Mouse (Mus musculus): Measurements from ENCODE around the gene Cdkal1. TPM values are rescaled to one million over a fixed set of nuclear protein-coding genes. Genes with fewer than 3 reads are reported as not detected.

The Cdkal1 gene
- total and polyA plus RNA-seq, 3 experiments = 3.9 to 30.3 (median 29.9) TPM

DNA sequence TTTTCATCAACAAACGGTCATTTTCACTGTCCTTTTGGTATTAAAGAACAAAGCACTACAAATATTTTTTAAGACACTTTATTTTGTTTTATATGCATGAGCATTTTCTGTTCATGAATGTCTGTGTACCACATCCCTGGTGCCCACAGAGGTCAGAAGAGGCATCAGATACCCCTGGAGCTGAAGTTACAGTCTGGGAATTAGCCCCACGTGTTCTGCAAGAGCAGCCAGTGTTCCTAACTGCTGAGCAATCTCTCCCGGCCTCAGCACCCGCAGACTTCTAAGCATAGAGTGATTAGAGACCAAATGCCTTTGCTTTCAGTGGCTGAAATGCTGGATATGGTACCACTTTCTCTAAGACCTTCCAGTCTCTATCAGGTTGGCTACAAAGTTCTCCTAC is 379.1 kb downstream of the Cdkal1 start:
- TF ChIP-seq EP300 (IDR thresholded peaks at IDR 0.05; ENCODE audit: insufficient read depth, low read depth, low read length) (no peak), POLR2A (IDR thresholded peaks at IDR 0.05; ENCODE audit: insufficient read depth, low read depth, low read length) (no peak), CTCF (IDR thresholded peaks at IDR 0.05) (no peak)
- no peak overlapping the region for H3K4me3 ChIP-seq
- DNase-seq = no peak
- 53% methylated on average over 4 of the region's 4 CpGs for WGBS
- H3K27ac ChIP-seq = no peak overlapping the region
- H3K27me3 ChIP-seq (ENCODE audit: control insufficient read depth, insufficient read depth, low read length) = no peaks in the 10 kb centered on the region
- peaks cover 2% of the 10 kb centered on the region for H3K36me3 ChIP-seq (ENCODE audit: control insufficient read depth, insufficient read depth, low read length)
- H3K9ac ChIP-seq (ENCODE audit: low read depth, low read length) = no peak overlapping the region
- H3K4me1 ChIP-seq (ENCODE audit: control insufficient read depth, insufficient read depth, low read length) = peaks cover 1% of the 10 kb centered on the region
- intact Hi-C loops (cut with DNase I) = no loop called here
- no peaks in the 10 kb centered on the region for H3K79me2 ChIP-seq (replicated peaks; ENCODE audit: control insufficient read depth, insufficient read depth, low read length)

DNA sequence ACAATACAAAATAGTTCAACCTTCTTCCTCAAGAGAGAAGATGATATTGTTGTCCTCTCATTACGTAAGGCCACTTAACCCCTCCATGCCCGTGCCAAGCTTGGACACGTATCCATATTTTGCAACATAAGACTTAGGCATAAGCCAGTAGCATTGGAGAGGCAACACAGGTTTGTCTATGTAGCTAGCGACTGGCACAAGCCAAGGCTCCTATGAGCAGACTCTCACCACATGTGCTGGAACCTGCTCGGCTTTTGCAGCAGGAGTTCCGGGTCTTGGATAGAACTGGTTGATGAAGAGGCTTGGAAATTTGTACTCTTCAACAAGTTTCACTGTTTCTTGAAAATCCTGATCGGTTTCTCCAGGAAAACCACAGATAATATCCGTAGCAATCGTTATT is 381.2 kb downstream of the Cdkal1 start:
- no peaks in the 10 kb centered on the region for H3K27me3 ChIP-seq (ENCODE audit: control insufficient read depth, insufficient read depth, low read length)
- H3K36me3 ChIP-seq (ENCODE audit: control insufficient read depth, insufficient read depth, low read length) = peaks cover 2% of the 10 kb centered on the region
- H3K4me1 ChIP-seq (ENCODE audit: control insufficient read depth, insufficient read depth, low read length) = peaks cover 1% of the 10 kb centered on the region
- intact Hi-C loops (cut with DNase I) = no loop called here
- TF ChIP-seq CTCF (IDR thresholded peaks at IDR 0.05) (no peak), EP300 (IDR thresholded peaks at IDR 0.05; ENCODE audit: insufficient read depth, low read depth, low read length) (no peak), POLR2A (IDR thresholded peaks at IDR 0.05; ENCODE audit: insufficient read depth, low read depth, low read length) (no peak)
- H3K9ac ChIP-seq (ENCODE audit: low read depth, low read length) = no peak overlapping the region
- no peak overlapping the region for H3K27ac ChIP-seq
- no peaks in the 10 kb centered on the region for H3K79me2 ChIP-seq (replicated peaks; ENCODE audit: control insufficient read depth, insufficient read depth, low read length)
- DNase-seq = no peak
- H3K4me3 ChIP-seq = no peak overlapping the region
- WGBS = 77% methylated on average over 9 of the region's 9 CpGs

DNA sequence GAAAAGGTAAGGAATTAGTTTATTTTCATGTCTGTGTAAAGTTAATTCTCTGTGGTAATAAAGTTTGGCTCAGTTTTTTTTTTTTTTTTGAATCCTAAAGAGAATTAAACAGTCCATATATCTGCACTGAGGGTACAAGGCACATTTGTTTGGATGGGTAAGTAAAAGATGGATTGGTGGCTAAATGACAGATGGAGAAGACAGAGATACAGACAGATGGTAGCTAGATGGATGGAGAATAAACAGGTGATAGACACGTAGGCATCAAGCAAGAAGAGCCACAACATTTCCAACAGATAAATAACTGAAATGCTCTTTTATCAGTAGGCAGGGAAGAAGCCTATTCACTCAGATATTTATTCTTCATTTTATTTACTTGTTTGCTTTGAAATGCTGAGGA is 381.7 kb downstream of the Cdkal1 start:
- Histone ChIP-seq H3K9ac (ENCODE audit: low read depth, low read length) (no peak overlapping the region), H3K4me3 (no peak overlapping the region), H3K27ac (no peak overlapping the region), H3K79me2 (replicated peaks; ENCODE audit: control insufficient read depth, insufficient read depth, low read length) (no peaks in the 10 kb centered on the region), H3K36me3 (ENCODE audit: control insufficient read depth, insufficient read depth, low read length) (peaks cover 2% of the 10 kb centered on the region), H3K4me1 (ENCODE audit: control insufficient read depth, insufficient read depth, low read length) (peaks cover 1% of the 10 kb centered on the region), H3K27me3 (ENCODE audit: control insufficient read depth, insufficient read depth, low read length) (no peaks in the 10 kb centered on the region)
- no peak for DNase-seq
- TF ChIP-seq POLR2A (IDR thresholded peaks at IDR 0.05; ENCODE audit: insufficient read depth, low read depth, low read length) (no peak), CTCF (IDR thresholded peaks at IDR 0.05) (no peak), EP300 (IDR thresholded peaks at IDR 0.05; ENCODE audit: insufficient read depth, low read depth, low read length) (no peak)
- 100% methylated on average over 1 of the region's 1 CpGs for WGBS
- intact Hi-C loops (cut with DNase I) = no loop called here

DNA sequence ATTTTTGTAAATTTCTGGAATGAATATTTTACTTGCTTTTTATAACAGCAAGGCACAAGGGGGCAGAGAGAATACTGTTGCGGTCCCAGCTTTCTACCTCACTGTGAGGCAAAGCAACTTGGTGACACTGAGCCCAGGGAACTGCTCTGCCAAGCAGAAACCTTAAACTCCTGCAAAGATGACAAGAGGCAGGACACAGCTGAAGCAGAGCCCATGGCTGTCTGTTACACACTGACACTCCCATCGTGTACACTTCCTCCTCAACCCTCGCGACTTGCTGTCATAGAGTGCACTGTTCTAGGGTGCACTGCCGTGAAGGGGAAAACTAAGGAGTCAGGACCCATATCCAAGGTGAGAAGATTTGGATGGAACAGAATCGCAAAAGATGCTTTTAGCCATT is 393.2 kb downstream of the Cdkal1 start:
- intact Hi-C loops (cut with DNase I) = no loop called here
- H3K9ac ChIP-seq (ENCODE audit: low read depth, low read length) = no peak overlapping the region
- no peak for DNase-seq
- no peak overlapping the region for H3K4me3 ChIP-seq
- H3K27ac ChIP-seq = no peak overlapping the region
- no peaks in the 10 kb centered on the region for H3K27me3 ChIP-seq (ENCODE audit: control insufficient read depth, insufficient read depth, low read length)
- TF ChIP-seq POLR2A (IDR thresholded peaks at IDR 0.05; ENCODE audit: insufficient read depth, low read depth, low read length) (no peak), EP300 (IDR thresholded peaks at IDR 0.05; ENCODE audit: insufficient read depth, low read depth, low read length) (no peak), CTCF (IDR thresholded peaks at IDR 0.05) (no peak)
- H3K36me3 ChIP-seq (ENCODE audit: control insufficient read depth, insufficient read depth, low read length) = no peaks in the 10 kb centered on the region
- WGBS = 81% methylated on average over 6 of the region's 6 CpGs
- H3K79me2 ChIP-seq (replicated peaks; ENCODE audit: control insufficient read depth, insufficient read depth, low read length) = no peaks in the 10 kb centered on the region
- H3K4me1 ChIP-seq (ENCODE audit: control insufficient read depth, insufficient read depth, low read length) = no peaks in the 10 kb centered on the region

DNA sequence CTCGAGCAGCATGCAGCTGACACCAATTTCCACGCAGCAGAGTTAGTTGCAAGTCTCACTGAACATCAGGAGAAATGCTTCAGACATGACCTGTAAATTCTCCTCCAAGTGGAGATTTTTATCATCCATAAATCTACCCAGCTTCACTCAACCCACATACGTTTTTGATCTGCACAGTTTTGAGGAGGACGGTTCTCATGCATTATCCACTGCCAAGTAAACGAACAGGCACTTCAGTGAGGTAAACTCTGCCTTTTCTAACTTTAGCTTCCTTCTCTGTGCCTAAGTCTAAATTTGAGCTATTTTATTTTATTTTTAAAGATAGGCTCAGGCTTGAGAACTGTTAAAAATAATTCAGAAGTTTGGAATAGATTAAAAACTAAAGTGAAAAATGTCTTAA is 394.7 kb downstream of the Cdkal1 start:
- WGBS = 82% methylated on average over 5 of the region's 5 CpGs
- intact Hi-C loops (cut with DNase I) = no loop called here
- H3K27me3 ChIP-seq (ENCODE audit: control insufficient read depth, insufficient read depth, low read length) = no peaks in the 10 kb centered on the region
- no peaks in the 10 kb centered on the region for H3K4me1 ChIP-seq (ENCODE audit: control insufficient read depth, insufficient read depth, low read length)
- no peak for TF ChIP-seq EP300 (IDR thresholded peaks at IDR 0.05; ENCODE audit: insufficient read depth, low read depth, low read length)
- TF ChIP-seq POLR2A (IDR thresholded peaks at IDR 0.05; ENCODE audit: insufficient read depth, low read depth, low read length) = no peak
- no peak for TF ChIP-seq CTCF (IDR thresholded peaks at IDR 0.05)
- H3K4me3 ChIP-seq = no peak overlapping the region
- H3K79me2 ChIP-seq (replicated peaks; ENCODE audit: control insufficient read depth, insufficient read depth, low read length) = no peaks in the 10 kb centered on the region
- no peak overlapping the region for H3K27ac ChIP-seq
- no peak overlapping the region for H3K9ac ChIP-seq (ENCODE audit: low read depth, low read length)
- DNase-seq = no peak
- no peaks in the 10 kb centered on the region for H3K36me3 ChIP-seq (ENCODE audit: control insufficient read depth, insufficient read depth, low read length)

DNA sequence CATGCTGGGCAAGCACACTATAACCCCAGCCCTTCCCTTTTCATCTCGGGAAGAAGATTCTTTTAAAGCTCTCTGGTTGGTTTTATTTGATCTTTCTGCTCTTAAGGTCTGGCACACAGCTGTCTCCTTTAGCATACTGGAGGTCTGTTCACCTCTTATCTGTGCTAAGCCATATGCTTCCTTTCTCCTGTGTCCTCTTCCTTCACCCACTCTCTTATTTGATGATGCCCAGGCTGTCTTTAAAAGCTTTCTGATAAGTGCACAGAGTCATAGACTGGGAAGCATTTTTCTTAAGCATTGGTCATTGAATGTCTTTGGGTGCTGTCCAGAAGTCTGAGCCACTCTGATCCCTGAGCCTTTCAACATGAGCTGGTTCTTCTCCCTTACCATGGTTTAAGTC is 397.1 kb downstream of the Cdkal1 start:
- H3K27ac ChIP-seq = no peak overlapping the region
- H3K79me2 ChIP-seq (replicated peaks; ENCODE audit: control insufficient read depth, insufficient read depth, low read length) = no peaks in the 10 kb centered on the region
- WGBS = 41% methylated on average over 1 of the region's 1 CpGs
- no peaks in the 10 kb centered on the region for H3K36me3 ChIP-seq (ENCODE audit: control insufficient read depth, insufficient read depth, low read length)
- H3K27me3 ChIP-seq (ENCODE audit: control insufficient read depth, insufficient read depth, low read length) = no peaks in the 10 kb centered on the region
- no peak for TF ChIP-seq EP300 (IDR thresholded peaks at IDR 0.05; ENCODE audit: insufficient read depth, low read depth, low read length)
- TF ChIP-seq CTCF (IDR thresholded peaks at IDR 0.05) = no peak
- TF ChIP-seq POLR2A (IDR thresholded peaks at IDR 0.05; ENCODE audit: insufficient read depth, low read depth, low read length) = no peak
- H3K9ac ChIP-seq (ENCODE audit: low read depth, low read length) = no peak overlapping the region
- H3K4me3 ChIP-seq = no peak overlapping the region
- intact Hi-C loops (cut with DNase I) = no loop called here
- no peak for DNase-seq
- H3K4me1 ChIP-seq (ENCODE audit: control insufficient read depth, insufficient read depth, low read length) = no peaks in the 10 kb centered on the region
